Mouse (Mus musculus): ENCODE measurements around the gene Krt6a.
A peak's percentile ranks its signal among the peaks of the same experiment; 100 is the strongest.
"Not testable (repeated sequence)": the region's sequence is repeated elsewhere in the genome, so short reads cannot be mapped to it uniquely, and the experiment has no call there.

Gene Krt6a

DNA sequence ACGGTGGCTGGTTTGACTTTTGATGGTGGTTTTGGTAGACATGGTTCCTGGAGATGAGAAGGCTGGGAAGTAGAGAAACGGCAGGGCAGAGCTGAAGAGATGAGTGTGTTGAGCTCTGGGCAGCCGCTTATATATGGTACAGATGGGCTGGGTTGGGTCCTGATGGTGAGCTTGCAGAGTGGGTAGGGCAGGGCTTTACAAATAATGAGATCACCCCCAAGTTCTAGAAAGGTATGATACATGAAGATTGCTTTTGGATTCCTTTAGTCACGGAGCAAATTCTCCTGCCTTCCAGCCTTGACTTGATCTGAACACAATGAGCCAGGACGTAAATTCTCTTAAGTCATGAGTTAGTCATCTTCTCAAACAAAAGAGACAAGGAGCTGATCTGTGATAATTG, at the start of gene Krt6a:
Krt6a (minus strand) TSS at position 101 of the 400 bp plus-strand sequence.
- no peak for DNase-seq

- DNase-seq = no peak
Measured at GRCm38 (mm10) chr15:101742711-101743110, 48.6 kb upstream of the Krt6a start, which contains the start of gene Krt71. Gene Krt71, minus strand, starts transcription at chr15:101743109.

DNA sequence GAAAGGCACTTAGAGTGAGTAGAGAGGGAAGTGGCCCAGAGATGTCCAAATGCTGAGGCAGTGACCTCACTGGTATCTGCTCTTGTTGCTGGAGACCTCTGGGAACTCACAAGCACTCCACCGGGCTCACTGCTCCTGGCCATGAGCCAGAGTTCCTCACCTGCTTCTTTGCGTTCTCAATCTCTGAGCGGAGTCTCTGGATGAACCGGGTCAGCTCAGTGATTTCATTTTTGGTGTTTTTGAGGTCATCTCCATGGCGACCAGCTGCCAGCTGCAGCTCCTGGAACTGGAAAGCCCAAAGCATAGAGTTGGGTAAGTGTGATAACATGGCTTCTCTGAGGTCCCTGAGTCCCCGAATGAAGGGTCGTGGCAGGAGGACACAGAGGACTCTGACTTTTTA, 43.7 kb upstream of the Krt6a start:
- peak; percentile 93 for DNase-seq

GRCm38 (mm10) chr15:101730653-101731052, 36.5 kb upstream of the Krt6a start:
- DNase-seq = no peak

DNA sequence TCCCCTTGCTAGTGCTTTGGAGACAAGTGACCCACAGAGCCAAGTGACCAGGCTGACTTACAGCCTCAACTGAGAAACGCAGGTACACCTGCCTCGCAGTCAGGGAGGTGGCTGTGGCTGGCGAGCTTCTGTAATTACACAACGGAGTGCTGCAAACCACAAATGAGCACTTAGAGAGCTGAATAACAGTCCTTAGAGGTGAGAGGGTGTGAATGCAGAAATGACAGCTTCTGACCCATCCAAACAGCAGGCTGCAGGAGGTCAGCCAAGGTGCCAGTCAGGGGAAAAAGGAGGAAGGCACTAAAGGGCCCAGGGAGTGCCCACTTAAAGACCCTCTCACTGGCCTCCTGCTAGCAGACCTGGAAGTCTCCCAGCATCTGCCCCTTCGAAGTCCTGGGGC, 30.6 kb upstream of the Krt6a start:
- no peak for DNase-seq

DNA sequence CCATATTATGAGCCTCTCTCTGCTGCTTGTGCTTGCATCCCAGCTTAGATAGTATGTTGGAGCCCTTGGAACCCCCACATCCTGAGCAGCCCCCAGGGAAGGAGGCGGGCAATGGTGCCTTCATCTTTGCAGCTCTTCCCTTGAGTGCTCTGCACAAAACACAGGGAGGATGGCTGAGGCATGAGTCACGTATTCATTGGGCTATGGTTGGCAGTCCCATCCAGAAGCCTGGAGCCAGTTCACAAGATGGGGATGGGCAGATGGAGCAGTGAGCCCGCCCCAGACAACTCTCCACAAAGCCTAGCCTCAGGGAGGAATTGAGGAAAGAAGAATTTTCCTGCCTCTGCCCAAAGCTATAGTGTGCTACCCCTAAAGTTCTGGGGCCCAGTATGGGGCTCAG, 21.7 kb upstream of the Krt6a start:
- no peak for DNase-seq

DNA sequence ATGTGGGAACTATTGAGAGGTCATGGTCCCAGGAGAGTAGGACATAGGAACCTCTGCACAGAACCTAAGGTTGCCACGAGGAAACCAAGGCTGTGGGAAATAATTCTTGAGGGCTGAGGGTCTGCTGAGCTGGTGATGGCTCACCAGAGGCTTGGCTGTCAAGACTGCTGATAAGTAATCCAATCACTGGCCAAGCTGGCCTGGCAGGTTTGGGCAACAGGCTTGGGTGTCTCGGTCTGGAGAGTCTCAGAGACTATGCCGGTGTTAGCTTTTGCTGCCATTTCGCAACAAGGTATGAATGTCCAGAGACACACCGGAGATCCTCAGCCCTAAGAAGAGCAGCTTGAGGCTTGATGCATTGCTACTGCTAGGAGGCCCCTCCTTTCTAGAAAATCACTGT, 20.2 kb upstream of the Krt6a start:
- DNase-seq = no peak

- DNase-seq = no peak
Measured at GRCm38 (mm10) chr15:101713731-101714130, 19.6 kb upstream of the Krt6a start.

GRCm38 (mm10) chr15:101712720-101713119, 18.6 kb upstream of the Krt6a start, which contains the start of gene Krt5:
Gene Krt5, minus strand, starts transcription at chr15:101712898.
- DNase-seq = no peak

DNA sequence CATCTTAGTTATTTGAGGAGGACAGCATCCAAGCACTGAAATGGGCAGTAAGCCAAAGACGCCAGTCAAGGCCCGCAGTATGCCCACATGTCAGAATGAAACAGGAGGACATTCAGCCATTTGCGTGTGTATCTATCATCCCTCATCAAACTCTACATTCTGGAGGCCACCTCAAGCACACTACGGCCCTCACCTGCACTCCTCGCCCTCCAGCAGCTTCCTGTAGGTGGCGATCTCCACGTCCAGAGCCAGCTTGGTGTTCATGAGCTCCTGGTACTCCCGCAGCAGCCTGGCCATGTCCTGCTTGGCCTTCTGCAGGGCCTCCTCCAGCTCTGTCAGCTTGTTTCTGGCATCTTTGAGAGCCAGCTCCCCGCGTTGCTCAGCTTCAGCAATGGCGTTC, 14.6 kb upstream of the Krt6a start:
- DNase-seq = no peak

- no peak for DNase-seq
Measured at GRCm38 (mm10) chr15:101707454-101707853, 13.3 kb upstream of the Krt6a start.

DNA sequence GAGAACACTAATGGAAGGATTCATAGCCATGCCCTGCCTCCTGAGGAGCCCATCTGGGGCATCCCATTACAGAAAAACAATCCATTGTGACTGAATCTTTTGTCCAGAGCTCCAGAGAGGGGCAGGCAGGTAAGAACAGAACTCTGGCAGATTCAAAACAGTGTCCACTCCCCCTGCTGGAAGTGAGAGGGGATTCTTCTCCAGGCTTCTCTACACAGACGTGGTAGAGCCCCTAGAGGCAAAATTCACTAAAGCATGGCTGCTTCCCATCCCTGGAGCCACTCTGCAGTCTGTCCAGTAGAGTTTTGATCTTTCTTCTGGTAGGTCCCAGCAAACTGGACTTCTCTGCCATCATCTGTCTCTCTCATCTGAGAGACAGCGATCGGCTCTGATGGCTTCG, 10.0 kb upstream of the Krt6a start:
- DNase-seq = peak; percentile 57

DNA sequence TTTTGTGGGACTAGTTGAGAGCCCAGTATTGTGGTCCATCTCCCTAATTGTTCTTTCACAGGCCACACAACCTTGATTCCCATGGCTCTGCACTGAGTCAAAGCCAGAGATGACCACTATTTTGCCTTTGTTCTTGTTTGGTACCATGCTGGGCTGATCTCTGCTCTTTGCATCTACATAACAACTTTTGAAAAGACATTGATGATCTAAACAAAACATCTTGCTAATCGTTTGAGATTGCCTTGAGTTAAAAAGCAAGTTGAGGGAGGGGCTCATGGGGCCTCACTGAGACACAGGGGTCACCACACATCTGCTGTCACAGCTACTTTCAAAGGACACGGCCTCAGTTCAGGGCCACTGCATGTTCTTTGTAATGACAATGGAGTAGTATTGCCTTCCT, 8.3 kb upstream of the Krt6a start:
- no peak for DNase-seq

GRCm38 (mm10) chr15:101699866-101700265, 5.8 kb upstream of the Krt6a start:
- no peak for DNase-seq

- peak; percentile 20 for DNase-seq
Measured at GRCm38 (mm10) chr15:101699192-101699591, 5.1 kb upstream of the Krt6a start.

GRCm38 (mm10) chr15:101697326-101698188, 3.5 kb upstream of the Krt6a start:
- peak; percentile 34 for DNase-seq

- not testable (repeated sequence) for DNase-seq
Measured at GRCm38 (mm10) chr15:101690460-101690859, 3.6 kb downstream of the Krt6a start.

DNA sequence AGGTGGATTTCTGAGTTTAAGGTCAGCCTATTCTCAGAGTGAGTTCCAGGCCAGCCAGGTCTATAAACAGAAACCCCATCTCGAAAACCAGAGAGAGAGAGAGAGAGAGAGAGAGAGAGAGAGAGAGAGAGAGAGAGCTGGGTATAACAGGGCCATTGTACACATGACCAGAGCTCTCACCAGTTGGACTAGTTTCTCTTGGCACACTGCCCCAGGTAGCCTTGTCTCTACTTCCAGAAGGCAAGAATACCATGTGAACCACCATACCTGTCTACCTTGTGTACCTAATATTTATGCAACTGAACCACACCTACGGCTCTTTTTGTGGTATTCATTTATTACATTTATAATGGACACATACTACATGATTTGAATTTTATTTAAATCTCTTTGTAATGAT, 5.9 kb downstream of the Krt6a start:
- no peak for DNase-seq

GRCm38 (mm10) chr15:101680187-101680586, 13.9 kb downstream of the Krt6a start, which contains the start of gene Krt6b:
Gene Krt6b, minus strand, starts transcription at chr15:101680287.
- DNase-seq = no peak

DNA sequence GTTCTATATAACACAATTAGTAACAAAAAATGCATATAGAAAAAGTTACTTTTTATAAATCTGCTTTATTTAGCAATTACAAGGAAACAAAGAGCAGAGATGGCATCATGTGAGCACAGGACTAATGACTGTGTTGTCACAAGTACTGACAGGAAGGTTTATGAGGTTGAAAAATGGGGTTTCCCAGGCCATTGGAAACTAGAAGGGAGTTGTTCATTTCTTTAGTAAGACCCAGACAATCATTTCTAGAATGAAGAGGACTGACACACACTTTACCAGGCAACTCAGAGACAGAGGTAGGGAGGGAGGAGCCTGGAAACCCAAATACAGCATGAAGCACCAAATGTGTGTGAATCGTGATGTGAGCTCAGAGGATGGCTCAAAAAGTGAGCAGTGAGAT, 18.1 kb downstream of the Krt6a start:
- DNase-seq = no peak

GRCm38 (mm10) chr15:101652736-101653265, 41.3 kb downstream of the Krt6a start:
- DNase-seq = no peak

DNA sequence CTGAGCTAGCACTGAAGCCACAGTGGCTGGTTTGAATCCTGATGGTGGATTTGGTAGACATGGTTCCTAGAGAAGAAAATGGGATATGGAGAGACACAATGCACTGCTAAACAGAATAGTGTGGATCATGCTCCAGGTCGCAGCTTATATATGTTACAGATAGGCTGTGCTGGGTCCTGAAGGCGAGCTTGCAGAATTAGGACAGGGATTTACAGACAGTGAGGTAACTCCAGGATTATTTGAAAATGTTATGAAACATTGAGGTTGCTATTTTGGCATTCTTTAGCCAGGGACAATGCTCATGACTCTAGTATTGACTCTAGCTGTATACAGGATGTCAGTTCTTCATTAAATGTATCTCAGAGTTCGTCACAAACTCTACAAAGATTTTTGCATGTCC, 46.8 kb downstream of the Krt6a start, which contains the start of gene Gm5478:
Gm5478 (minus strand) TSS at position 101 of the 400 bp plus-strand sequence.
- no peak for DNase-seq
